Mouse (Mus musculus) CH12.LX (cell line): ENCODE measurements around the gene Cyp2d10. TPM values are rescaled to one million over a fixed set of nuclear protein-coding genes. Genes with fewer than 3 reads are reported as not detected.

Source experiments
- DNase-seq: peaks from one replicate; pipeline ENCODE4 v3.0.0-alpha.2; 2013; ENCODE audit errors: extremely low read depth
- H3K27ac ChIP-seq: 2 replicates; pipeline ENCODE4 v1.5.1; 2012; ENCODE audit warnings: low read depth, mild to moderate bottlenecking, control low read depth, moderate library complexity; ENCODE audit not compliant: insufficient read depth
- H3K27me3 ChIP-seq: replicated peaks from 2 replicates; pipeline ENCODE3; 2012; ENCODE audit warnings: inconsistent platforms
- H3K36me3 ChIP-seq, 2 experiments: replicated peaks in 1 of 2; 2 replicates each; pipeline versions ENCODE3 to v1.6.1; 2012; ENCODE audit warnings: inconsistent platforms in 1 of 2, low read length in 1 of 2, mild to moderate bottlenecking in 1 of 2, mixed read lengths in 1 of 2, moderate library complexity in 1 of 2; ENCODE audit not compliant: control insufficient read depth in 1 of 2, insufficient read depth in 1 of 2
- H3K4me1 ChIP-seq, 2 experiments: 2 replicates each; pipeline ENCODE4 v1.6.1; 2012; ENCODE audit warnings: inconsistent platforms in 1 of 2, moderate library complexity in 1 of 2; ENCODE audit not compliant: insufficient read depth in 2 of 2, control insufficient read depth in 1 of 2
- H3K4me2 ChIP-seq: 2 replicates; pipeline ENCODE4 v1.6.1; 2012; ENCODE audit warnings: low read depth, mild to moderate bottlenecking, control low read depth; ENCODE audit not compliant: poor library complexity, insufficient read depth, severe bottlenecking
- H3K4me3 ChIP-seq, 3 experiments: fragments of 150-350 bp in 1 of 3; sonication (generic) in 1 of 3; replicated peaks in 1 of 3; 2 replicates each; pipeline versions ENCODE3 to v1.5.1; 2011 to 2012; ENCODE audit warnings: low read depth in 2 of 3, low read length in 2 of 3, mild to moderate bottlenecking in 2 of 3, moderate library complexity in 2 of 3, control low read depth in 1 of 3, improper control_type of control experiment in 1 of 3, inconsistent platforms in 1 of 3, mixed read lengths in 1 of 3; ENCODE audit not compliant: poor library complexity in 1 of 3
- H3K79me2 ChIP-seq: replicated peaks from 2 replicates; pipeline ENCODE4 v1.6.1; 2012; ENCODE audit warnings: mild to moderate bottlenecking, moderate library complexity; ENCODE audit not compliant: control insufficient read depth, poor library complexity, insufficient read depth, severe bottlenecking; ENCODE audit errors: extremely low read depth
- H3K9ac ChIP-seq: 2 replicates; pipeline ENCODE4 v1.6.1; 2012; ENCODE audit warnings: low read depth, mild to moderate bottlenecking, control low read depth, moderate library complexity; ENCODE audit not compliant: insufficient read depth
- H3K9me3 ChIP-seq: replicated peaks from 2 replicates; pipeline ENCODE3; 2012; ENCODE audit warnings: low read length, inconsistent platforms, mixed read lengths
- CTCF ChIP-seq, 2 experiments: IDR thresholded peaks in 1 of 2; conservative IDR thresholded peaks in 1 of 2; 2 replicates each; pipeline ENCODE4 v1.5.1; 2011 to 2012; ENCODE audit warnings: low read depth in 2 of 2, low read length in 2 of 2, improper control_type of control experiment in 1 of 2, inconsistent platforms in 1 of 2, mild to moderate bottlenecking in 1 of 2, moderate library complexity in 1 of 2
- E2F4 ChIP-seq: IDR thresholded peaks from 2 replicates; pipeline ENCODE4 v1.6.1; 2011; ENCODE audit warnings: low read depth, low read length, improper control_type of control experiment; ENCODE audit not compliant: insufficient replicate concordance
- ELF1 ChIP-seq: IDR thresholded peaks from 2 replicates; pipeline ENCODE4 v1.6.1; 2014; ENCODE audit warnings: low read depth, mild to moderate bottlenecking, inconsistent platforms, low read length, improper control_type of control experiment
- EP300 ChIP-seq: IDR thresholded peaks from 2 replicates; pipeline ENCODE4 v1.6.1; 2011; ENCODE audit warnings: low read length, improper control_type of control experiment
- ETS1 ChIP-seq: conservative IDR thresholded peaks from 2 replicates; pipeline ENCODE4 v1.6.1; 2012; ENCODE audit warnings: low read depth, mild to moderate bottlenecking, inconsistent platforms, low read length, improper control_type of control experiment, moderate library complexity
- GABPA ChIP-seq: IDR thresholded peaks from 2 replicates; pipeline ENCODE4 v1.6.1; 2012; ENCODE audit warnings: low read depth, low read length, improper control_type of control experiment, inconsistent platforms; ENCODE audit not compliant: insufficient replicate concordance
- IRF4 ChIP-seq: IDR thresholded peaks from 2 replicates; pipeline ENCODE4 v1.6.1; 2014; ENCODE audit warnings: low read depth, mild to moderate bottlenecking, inconsistent platforms, low read length, improper control_type of control experiment
- JUN ChIP-seq: IDR thresholded peaks from 2 replicates; pipeline ENCODE4 v1.6.1; 2011; ENCODE audit warnings: low read depth, mild to moderate bottlenecking, low read length, improper control_type of control experiment, moderate library complexity; ENCODE audit not compliant: insufficient read depth
- MAX ChIP-seq: IDR thresholded peaks from 2 replicates; pipeline ENCODE4 v1.6.1; 2011; ENCODE audit warnings: low read length, improper control_type of control experiment
- MEF2A ChIP-seq: IDR thresholded peaks from 2 replicates; pipeline ENCODE4 v1.6.1; 2014; ENCODE audit warnings: low read depth, mild to moderate bottlenecking, inconsistent platforms, low read length, improper control_type of control experiment, borderline replicate concordance
- MYC ChIP-seq: IDR thresholded peaks from 2 replicates; pipeline ENCODE4 v1.6.1; 2011; ENCODE audit warnings: low read depth, mild to moderate bottlenecking, improper control_type of control experiment, low read length
- NELFE ChIP-seq: IDR thresholded peaks from 2 replicates; pipeline ENCODE4 v1.6.1; 2011; ENCODE audit warnings: low read depth, low read length, improper control_type of control experiment
- NRF1 ChIP-seq: IDR thresholded peaks from 2 replicates; pipeline ENCODE4 v1.6.1; 2014; ENCODE audit warnings: low read depth, mild to moderate bottlenecking, inconsistent platforms, low read length, improper control_type of control experiment, moderate library complexity
- PAX5 ChIP-seq: IDR thresholded peaks from 2 replicates; pipeline ENCODE4 v1.6.1; 2012; ENCODE audit warnings: low read length, inconsistent platforms, mixed read lengths
- POLR2A ChIP-seq: IDR thresholded peaks from 2 replicates; pipeline ENCODE4 v1.6.1; 2011; ENCODE audit warnings: low read depth, mild to moderate bottlenecking, improper control_type of control experiment, low read length
- POLR2AphosphoS2 ChIP-seq: IDR thresholded peaks from 2 replicates; pipeline ENCODE4 v1.6.1; 2011; ENCODE audit warnings: low read depth, low read length, improper control_type of control experiment
- RAD21 ChIP-seq: IDR thresholded peaks from 2 replicates; pipeline ENCODE4 v1.6.1; 2011; ENCODE audit warnings: low read depth, mild to moderate bottlenecking, low read length, improper control_type of control experiment, moderate library complexity
- SMC3 ChIP-seq: IDR thresholded peaks from 2 replicates; pipeline ENCODE4 v1.6.1; 2011; ENCODE audit warnings: low read depth, low read length, improper control_type of control experiment
- TBP ChIP-seq: conservative IDR thresholded peaks from 2 replicates; pipeline ENCODE4 v1.6.1; 2011; ENCODE audit warnings: low read depth, low read length, improper control_type of control experiment
- TCF12 ChIP-seq: IDR thresholded peaks from 2 replicates; pipeline ENCODE4 v1.6.1; 2014; ENCODE audit warnings: low read depth, mild to moderate bottlenecking, inconsistent platforms, low read length, improper control_type of control experiment
- UBTF ChIP-seq: IDR thresholded peaks from 2 replicates; pipeline ENCODE4 v1.6.1; 2012; ENCODE audit warnings: low read depth, mild to moderate bottlenecking, inconsistent platforms, low read length, improper control_type of control experiment, moderate library complexity
- USF1 ChIP-seq: IDR thresholded peaks from 2 replicates; pipeline ENCODE4 v1.6.1; 2014; ENCODE audit warnings: low read depth, mild to moderate bottlenecking, inconsistent platforms, low read length, improper control_type of control experiment
- ZC3H11A ChIP-seq: IDR thresholded peaks from 2 replicates; pipeline ENCODE4 v1.6.1; 2012; ENCODE audit warnings: low read depth, mild to moderate bottlenecking, inconsistent platforms, low read length, improper control_type of control experiment
- dilution Hi-C: fragments of 300-500 bp; cut with MboI; formaldehyde crosslinking; loops from 2 replicates; pipeline ENCODE4 v1.14.3; 2020; ENCODE audit warnings: low sequenced_read_pairs; ENCODE audit not compliant: extremely low pct_unique_long_range_greater_than_20kb, extremely low pct_ligation_motif_present
- in situ Hi-C: fragments of 300-500 bp; cut with MboI; formaldehyde crosslinking; loops from 3 replicates; pipeline ENCODE4 v1.14.3; 2019; ENCODE audit warnings: low sequenced_read_pairs, low pct_ligation_motif_present, low pct_unique_long_range_greater_than_20kb, mixed read lengths
- polyA plus RNA-seq: library from polyadenylated mRNA; unstranded; fragments of >175 nt; gene quantifications from 2 replicates; pipeline ENCODE4 v1.2.1, GENCODE M21; 2012; ENCODE audit warnings: low read depth; ENCODE audit not compliant: insufficient read length
- total RNA-seq, 2 experiments: library from RNA; depleted of rRNA; stranded (reverse); fragments of 300-350 nt in 1 of 2; fragments of >200 nt in 1 of 2; gene quantifications; 2 replicates each; pipeline ENCODE4 v1.2.3; 2012 to 2014

The Cyp2d10 gene
- total and polyA plus RNA-seq, 3 experiments = not detected

DNA sequence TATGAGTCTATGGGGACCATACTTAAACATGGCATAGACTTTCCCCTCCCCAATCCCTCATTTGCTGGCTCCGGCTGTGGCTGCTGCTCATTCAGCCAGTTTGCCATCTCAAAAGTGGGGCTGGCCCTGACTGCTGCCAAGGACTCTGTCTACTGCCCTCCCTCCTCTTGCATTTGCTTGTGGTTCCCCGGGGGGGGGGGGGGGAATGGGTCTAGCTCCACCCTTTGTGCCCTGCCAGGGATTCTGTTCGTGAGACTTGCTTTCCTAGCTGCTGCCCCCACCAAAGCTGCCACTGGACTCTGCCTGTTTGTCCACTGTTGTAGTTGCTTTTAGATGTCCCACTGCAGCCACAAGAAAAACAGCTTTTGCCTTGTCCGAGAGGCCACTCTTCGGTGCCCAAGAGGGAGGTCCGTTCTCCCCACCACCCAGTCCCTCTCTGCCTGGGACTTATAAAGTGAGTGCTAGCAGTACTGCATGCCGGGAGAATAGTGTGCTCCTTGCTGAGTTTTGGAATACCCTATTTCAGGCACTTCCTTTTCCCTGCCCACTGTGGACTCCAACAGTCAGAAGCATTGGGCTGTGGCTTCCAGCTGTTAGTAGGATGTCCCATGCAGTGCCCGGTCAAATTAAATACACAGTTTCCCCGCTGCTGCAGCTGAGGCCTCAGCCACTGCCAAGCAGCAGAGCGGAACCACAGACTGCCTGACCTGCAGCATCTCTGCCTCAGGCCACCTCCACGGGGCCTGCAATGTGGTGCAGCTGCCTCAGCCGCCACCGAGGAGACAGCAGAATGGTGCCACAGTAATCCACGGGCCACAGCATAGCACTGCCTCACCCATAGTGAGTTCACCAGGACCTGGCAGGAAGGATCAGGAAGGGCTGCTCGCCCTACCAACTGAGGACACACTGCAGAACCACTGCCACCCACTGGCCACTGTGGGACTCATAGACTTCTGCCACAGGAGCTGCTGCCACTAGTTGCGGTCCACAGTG is 10.1 kb upstream of the Cyp2d10 start:
- in situ Hi-C loops (loop anchor here (10.0 kb wide), 1 partner anchor 62 kb away; the partner anchor contains the start of gene Ndufa6), dilution Hi-C loops (no loop called here)
- peak overlapping the region; percentile 14; the same call in 1 of the 2 replicates for H3K4me2 ChIP-seq
- H3K36me3 ChIP-seq = no peaks in the 10 kb centered on the region
- TF ChIP-seq PAX5 (no peak), CTCF (conservative IDR thresholded peaks at IDR 0.05 in 1 of 2, IDR thresholded peaks at IDR 0.05 in 1 of 2; ENCODE audit: low read depth in 2 of 2, low read length in 2 of 2) (peak; percentile 5 to 89; a peak in 2 of 4 replicates), SMC3 (peak; percentile 78), RAD21 (peak; percentile 86), NRF1 (peak; percentile 51; the same call in 1 of the 2 replicates), ELF1 (peak; percentile 40; the same call in 1 of the 2 replicates), UBTF (no peak), JUN (no peak), NELFE (peak; percentile 39; the same call in 1 of the 2 replicates)
- no peak overlapping the region for H3K4me3 ChIP-seq
- H3K9me3 ChIP-seq = no peaks in the 10 kb centered on the region
- H3K4me1 ChIP-seq = peaks cover 4 to 7% of the 10 kb centered on the region in 2 experiments
- peaks cover 53% of the 10 kb centered on the region for H3K27me3 ChIP-seq
- H3K79me2 ChIP-seq = no peaks in the 10 kb centered on the region
- H3K27ac ChIP-seq = no peak overlapping the region
- no peak overlapping the region for H3K9ac ChIP-seq
- peak; percentile 43 for DNase-seq

DNA sequence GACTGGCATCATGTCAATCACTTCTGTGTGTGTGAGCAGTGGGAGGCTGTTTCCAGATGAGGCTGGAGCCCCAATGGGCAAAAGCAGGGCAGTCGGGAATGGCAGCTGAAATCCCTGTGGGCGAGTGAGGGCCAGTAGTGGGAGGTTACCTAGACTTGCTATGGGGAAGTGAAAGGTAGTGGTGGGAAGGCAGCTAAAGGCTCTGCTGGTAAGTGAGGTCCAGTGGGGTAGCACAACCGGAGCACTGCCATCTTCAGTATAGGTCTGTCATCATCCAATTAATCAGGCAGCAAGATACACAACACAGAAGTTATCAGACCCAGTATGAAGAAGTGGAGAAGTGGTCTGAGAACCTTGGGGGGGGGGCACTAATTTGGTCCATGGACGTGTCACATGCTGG is 541 bp upstream of the Cyp2d10 start:
- Histone ChIP-seq H3K27ac (no peak overlapping the region), H3K36me3 (no peaks in the 10 kb centered on the region), H3K4me3 (no peak overlapping the region), H3K79me2 (no peaks in the 10 kb centered on the region), H3K4me2 (peak overlapping the region; percentile 33; the same call in 1 of the 2 replicates), H3K9me3 (no peaks in the 10 kb centered on the region), H3K4me1 (peaks cover 9 to 10% of the 10 kb centered on the region in 2 experiments; a peak in 3 of 4 replicates), H3K27me3 (peaks cover 36% of the 10 kb centered on the region), H3K9ac (no peak overlapping the region)
- dilution Hi-C loops (no loop called here), in situ Hi-C loops (no loop called here)
- TF ChIP-seq USF1 (no peak), TBP (no peak), POLR2A (no peak), POLR2AphosphoS2 (no peak), ETS1 (no peak), SMC3 (no peak), TCF12 (no peak), NELFE (no peak), MYC (no peak), MAX (no peak), E2F4 (no peak), ZC3H11A (no peak), GABPA (no peak), NRF1 (no peak), MEF2A (no peak), EP300 (peak; percentile 36; the same call in 1 of the 2 replicates), IRF4 (peak; percentile 57; the same call in 1 of the 2 replicates)
- no peak for DNase-seq
